Mouse (Mus musculus): ENCODE data around the gene Hs6st3. TPM values are rescaled to one million over a fixed set of nuclear protein-coding genes. Genes with fewer than 3 reads are reported as not detected.

Gene Hs6st3
- total RNA-seq, 2 experiments from 2014 or later, result not detected

- H3K27ac ChIP-seq, result no peak overlapping the region
- intact Hi-C loops (cut with DNase I), result no loop called here
- H3K4me3 ChIP-seq, result no peak overlapping the region; the same call in 1 of the 2 replicates
- TF ChIP-seq CTCF (IDR thresholded peaks at IDR 0.05), result no peak
- DNase-seq, result no peak
Measured at GRCm38 (mm10) chr14:119139381-119139950, 1.3 kb downstream of the Hs6st3 start.

GRCm38 (mm10) chr14:119153088-119153487 is 14.9 kb downstream of the Hs6st3 start:
- intact Hi-C loops (cut with DNase I), result no loop called here
- no peak for TF ChIP-seq CTCF (IDR thresholded peaks at IDR 0.05)
- no peak for DNase-seq
- no peak overlapping the region for H3K4me3 ChIP-seq
- H3K27ac ChIP-seq, result no peak overlapping the region

GRCm38 (mm10) chr14:119193905-119194304 is 55.8 kb downstream of the Hs6st3 start:
- no peak for TF ChIP-seq CTCF (IDR thresholded peaks at IDR 0.05)
- no peak overlapping the region for H3K27ac ChIP-seq
- intact Hi-C loops (cut with DNase I), result no loop called here
- DNase-seq, result no peak
- H3K4me3 ChIP-seq, result no peak overlapping the region

- no peak overlapping the region for H3K4me3 ChIP-seq
- no peak overlapping the region for H3K27ac ChIP-seq
- no peak for TF ChIP-seq CTCF (IDR thresholded peaks at IDR 0.05)
- intact Hi-C loops (cut with DNase I), result no loop called here
- no peak for DNase-seq
Measured at GRCm38 (mm10) chr14:119203508-119203907, 65.4 kb downstream of the Hs6st3 start.

- no peak overlapping the region for H3K4me3 ChIP-seq
- no peak for DNase-seq
- intact Hi-C loops (cut with DNase I), result no loop called here
- TF ChIP-seq CTCF (IDR thresholded peaks at IDR 0.05), result no peak
- H3K27ac ChIP-seq, result no peak overlapping the region
Measured at GRCm38 (mm10) chr14:119215576-119216309, 77.6 kb downstream of the Hs6st3 start.

- TF ChIP-seq CTCF (IDR thresholded peaks at IDR 0.05), result no peak
- intact Hi-C loops (cut with DNase I), result no loop called here
- DNase-seq, result no peak
- H3K27ac ChIP-seq, result no peak overlapping the region
- H3K4me3 ChIP-seq, result no peak overlapping the region
Measured at GRCm38 (mm10) chr14:119227709-119228338, 89.7 kb downstream of the Hs6st3 start.

- no peak for DNase-seq
- intact Hi-C loops (cut with DNase I), result no loop called here
- no peak for TF ChIP-seq CTCF (IDR thresholded peaks at IDR 0.05)
- Histone ChIP-seq H3K4me3 (no peak overlapping the region), H3K27ac (no peak overlapping the region)
Measured at GRCm38 (mm10) chr14:119233598-119233997, 95.5 kb downstream of the Hs6st3 start.

- intact Hi-C loops (cut with DNase I), result no loop called here
- Histone ChIP-seq H3K27ac (no peak overlapping the region), H3K4me3 (no peak overlapping the region)
- TF ChIP-seq CTCF (IDR thresholded peaks at IDR 0.05), result no peak
- DNase-seq, result no peak
Measured at GRCm38 (mm10) chr14:119247131-119247530, 109.0 kb downstream of the Hs6st3 start.

GRCm38 (mm10) chr14:119248001-119248607 is 110.0 kb downstream of the Hs6st3 start:
- DNase-seq, result no peak
- Histone ChIP-seq H3K4me3 (no peak overlapping the region), H3K27ac (no peak overlapping the region)
- TF ChIP-seq CTCF (IDR thresholded peaks at IDR 0.05), result no peak
- intact Hi-C loops (cut with DNase I), result no loop called here

GRCm38 (mm10) chr14:119250353-119250752 is 112.2 kb downstream of the Hs6st3 start:
- H3K4me3 ChIP-seq, result no peak overlapping the region
- TF ChIP-seq CTCF (IDR thresholded peaks at IDR 0.05), result no peak
- intact Hi-C loops (cut with DNase I), result no loop called here
- no peak for DNase-seq
- H3K27ac ChIP-seq, result no peak overlapping the region

- no peak for DNase-seq
- H3K27ac ChIP-seq, result no peak overlapping the region
- intact Hi-C loops (cut with DNase I), result no loop called here
- no peak for TF ChIP-seq CTCF (IDR thresholded peaks at IDR 0.05)
- H3K4me3 ChIP-seq, result no peak overlapping the region
Measured at GRCm38 (mm10) chr14:119255396-119255795, 117.3 kb downstream of the Hs6st3 start.

GRCm38 (mm10) chr14:119257072-119257471 is 118.9 kb downstream of the Hs6st3 start:
- no peak overlapping the region for H3K4me3 ChIP-seq
- no peak overlapping the region for H3K27ac ChIP-seq
- intact Hi-C loops (cut with DNase I), result no loop called here
- TF ChIP-seq CTCF (IDR thresholded peaks at IDR 0.05), result no peak
- peak; percentile 23 for DNase-seq
